Mouse (Mus musculus): ENCODE results near the gene Mettl18. TPM values are rescaled to one million over a fixed set of nuclear protein-coding genes. Genes with fewer than 3 reads are reported as not detected.
"Not testable (repeated sequence)": the region's sequence is repeated elsewhere in the genome, so short reads cannot be mapped to it uniquely, and the experiment has no call there.

The Mettl18 gene
- polyA plus RNA-seq, 1 experiment from 2014 or later = 6.0 TPM

DNA sequence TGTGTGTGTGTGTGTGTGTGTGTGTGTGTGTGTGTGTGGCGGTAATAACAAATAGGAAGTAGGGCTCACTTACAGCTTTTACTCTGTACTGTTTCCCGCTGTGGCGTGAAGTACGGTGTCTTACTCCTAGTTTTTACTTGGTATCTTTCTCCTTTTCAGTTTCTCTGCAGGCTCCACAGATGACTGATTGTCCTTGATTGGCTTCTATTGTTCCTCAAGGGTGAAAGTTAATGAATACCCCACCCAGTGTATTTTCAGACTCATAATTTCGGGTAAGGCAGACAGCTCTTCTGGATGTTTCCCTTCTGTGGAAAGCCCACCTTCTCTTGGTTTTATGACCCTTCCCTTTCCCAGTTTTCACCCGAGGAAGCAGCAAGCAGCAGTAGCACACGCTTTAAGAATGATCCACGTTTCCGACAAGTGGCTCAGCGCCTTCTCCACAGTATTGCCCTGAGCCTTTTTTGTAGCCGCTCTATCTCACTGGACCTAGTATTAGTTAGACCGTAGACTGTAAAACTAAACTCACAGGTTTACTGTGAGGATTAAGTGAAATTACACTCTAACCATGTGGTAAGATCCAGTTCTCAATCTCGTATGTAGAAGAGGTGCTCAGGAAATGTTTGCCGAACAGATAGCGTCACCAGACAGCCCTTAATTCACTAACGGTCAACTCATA, 23.7 kb downstream of the Mettl18 start:
- no peak overlapping the region for H3K4me2 ChIP-seq (ENCODE audit: low read length)
- 84% methylated on average over 16 of the region's 16 CpGs for WGBS
- no peak for ATAC-seq (ENCODE audit: insufficient number of reproducible peaks, insufficient read depth, low FRiP score, low read depth)

DNA sequence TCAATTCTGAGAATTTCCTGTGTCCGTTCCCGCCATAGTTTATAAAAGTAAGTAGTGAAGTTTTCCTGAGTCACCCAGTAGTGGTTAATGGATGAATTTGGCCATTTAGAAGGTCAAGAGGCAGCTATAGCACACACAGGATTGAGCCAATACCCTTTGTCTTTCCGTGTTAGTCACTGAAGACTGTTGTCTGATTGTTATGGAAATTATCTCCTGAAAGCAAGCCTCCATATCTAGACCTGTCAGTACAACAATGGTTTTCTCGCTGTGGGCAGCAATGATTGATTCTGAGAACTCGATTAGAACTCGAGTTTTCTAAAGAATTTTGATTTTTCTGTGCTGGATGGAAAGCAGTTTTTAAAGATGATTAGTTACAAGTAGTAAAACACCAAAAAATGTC, 25.1 kb downstream of the Mettl18 start:
- Histone ChIP-seq H3K9me3 (ENCODE audit: control insufficient read depth, low read length) (no peaks in the 10 kb centered on the region), H3K27ac (replicated peaks in 1 of 2; ENCODE audit: control insufficient read depth in 1 of 2, insufficient read depth in 1 of 2, low read depth in 2 of 2, low read length in 2 of 2) (no peak overlapping the region), H3K27me3 (ENCODE audit: control insufficient read depth, insufficient read depth, low read length) (no peaks in the 10 kb centered on the region), H3K36me3 (ENCODE audit: control insufficient read depth, insufficient read depth, low read length) (no peaks in the 10 kb centered on the region), H3K4me3 (ENCODE audit: control insufficient read depth in 1 of 2, insufficient read depth in 1 of 2, low read depth in 1 of 2, low read length in 2 of 2) (no peak overlapping the region), H3K4me1 (ENCODE audit: control insufficient read depth in 2 of 2, insufficient read depth in 2 of 2, low read length in 2 of 2) (no peaks in the 10 kb centered on the region), H3K4me2 (ENCODE audit: low read length) (no peak overlapping the region), H3K9ac (ENCODE audit: low read length) (no peak overlapping the region)
- ATAC-seq (ENCODE audit: insufficient number of reproducible peaks, insufficient read depth, low FRiP score, low read depth) = no peak
- 46% methylated on average over 6 of the region's 6 CpGs for WGBS

More for the DNA sequence above, 23.7 kb downstream of the Mettl18 start:
- no peaks in the 10 kb centered on the region for H3K27me3 ChIP-seq (ENCODE audit: control insufficient read depth, insufficient read depth, low read length)
- no peaks in the 10 kb centered on the region for H3K9me3 ChIP-seq (ENCODE audit: control insufficient read depth, low read length)
- no peaks in the 10 kb centered on the region for H3K36me3 ChIP-seq (ENCODE audit: control insufficient read depth, insufficient read depth, low read length)
- H3K4me1 ChIP-seq (ENCODE audit: control insufficient read depth in 2 of 2, insufficient read depth in 2 of 2, low read length in 2 of 2) = no peaks in the 10 kb centered on the region
- H3K4me3 ChIP-seq (ENCODE audit: control insufficient read depth in 1 of 2, insufficient read depth in 1 of 2, low read depth in 1 of 2, low read length in 2 of 2) = no peak overlapping the region
- no peak overlapping the region for H3K27ac ChIP-seq (replicated peaks in 1 of 2; ENCODE audit: control insufficient read depth in 1 of 2, insufficient read depth in 1 of 2, low read depth in 2 of 2, low read length in 2 of 2)
- H3K9ac ChIP-seq (ENCODE audit: low read length) = no peak overlapping the region

DNA sequence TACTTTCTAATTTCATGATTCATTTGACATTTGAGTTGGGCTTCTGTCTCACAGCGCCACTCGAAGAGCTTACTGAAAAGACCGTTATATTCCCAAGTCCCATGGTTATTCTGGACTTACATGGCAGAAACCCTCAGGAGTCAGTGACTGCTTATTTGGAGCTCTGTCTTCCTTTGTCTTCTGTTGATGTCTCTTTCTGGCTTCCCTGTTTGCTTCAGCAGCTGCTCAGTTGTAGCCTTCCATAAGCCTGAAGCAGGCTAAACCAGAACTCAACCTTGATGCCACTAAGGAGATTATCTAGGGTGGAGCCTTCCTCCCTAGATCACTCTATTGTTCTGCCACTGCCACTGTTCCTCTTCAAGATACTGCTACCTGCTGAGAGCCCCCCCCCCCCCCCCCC, 26.1 kb downstream of the Mettl18 start:
- H3K9ac ChIP-seq (ENCODE audit: low read length); H3K9me3 ChIP-seq (ENCODE audit: control insufficient read depth, low read length); H3K4me2 ChIP-seq (ENCODE audit: low read length); H3K36me3 ChIP-seq (ENCODE audit: control insufficient read depth, insufficient read depth, low read length); H3K4me3 ChIP-seq (ENCODE audit: control insufficient read depth in 1 of 2, insufficient read depth in 1 of 2, low read depth in 1 of 2, low read length in 2 of 2); H3K27me3 ChIP-seq (ENCODE audit: control insufficient read depth, insufficient read depth, low read length); H3K4me1 ChIP-seq (ENCODE audit: control insufficient read depth in 2 of 2, insufficient read depth in 2 of 2, low read length in 2 of 2); ATAC-seq (ENCODE audit: insufficient number of reproducible peaks, insufficient read depth, low FRiP score, low read depth); H3K27ac ChIP-seq (replicated peaks in 1 of 2; ENCODE audit: control insufficient read depth in 1 of 2, insufficient read depth in 1 of 2, low read depth in 2 of 2, low read length in 2 of 2): not testable (repeated sequence)
- 82% methylated on average over 3 of the region's 3 CpGs for WGBS

DNA sequence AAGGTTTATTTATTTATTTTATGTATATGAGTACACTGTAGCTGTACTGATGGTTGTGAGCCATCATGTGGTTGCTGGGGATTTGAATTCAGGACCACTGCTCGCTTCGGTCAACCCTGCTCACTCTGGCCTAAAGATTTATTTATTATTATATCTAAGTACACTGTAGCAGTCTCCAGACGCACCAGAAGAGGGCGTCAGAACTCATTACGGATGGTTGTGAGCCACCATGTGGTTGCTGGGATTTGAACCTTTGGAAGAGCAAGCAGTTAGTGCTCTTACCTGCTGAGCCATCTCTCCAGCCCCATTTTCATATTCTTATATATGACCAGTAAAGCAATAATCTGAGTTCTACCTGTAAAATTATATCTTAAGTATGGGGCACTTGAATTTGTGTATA, 27.4 kb downstream of the Mettl18 start:
- H3K4me3 ChIP-seq (ENCODE audit: control insufficient read depth in 1 of 2, insufficient read depth in 1 of 2, low read depth in 1 of 2, low read length in 2 of 2); H3K36me3 ChIP-seq (ENCODE audit: control insufficient read depth, insufficient read depth, low read length); H3K9ac ChIP-seq (ENCODE audit: low read length); H3K4me2 ChIP-seq (ENCODE audit: low read length); H3K9me3 ChIP-seq (ENCODE audit: control insufficient read depth, low read length); ATAC-seq (ENCODE audit: insufficient number of reproducible peaks, insufficient read depth, low FRiP score, low read depth); H3K27me3 ChIP-seq (ENCODE audit: control insufficient read depth, insufficient read depth, low read length); H3K4me1 ChIP-seq (ENCODE audit: control insufficient read depth in 2 of 2, insufficient read depth in 2 of 2, low read length in 2 of 2); H3K27ac ChIP-seq (replicated peaks in 1 of 2; ENCODE audit: control insufficient read depth in 1 of 2, insufficient read depth in 1 of 2, low read depth in 2 of 2, low read length in 2 of 2): not testable (repeated sequence)
- WGBS = 68% methylated on average over 5 of the region's 5 CpGs

DNA sequence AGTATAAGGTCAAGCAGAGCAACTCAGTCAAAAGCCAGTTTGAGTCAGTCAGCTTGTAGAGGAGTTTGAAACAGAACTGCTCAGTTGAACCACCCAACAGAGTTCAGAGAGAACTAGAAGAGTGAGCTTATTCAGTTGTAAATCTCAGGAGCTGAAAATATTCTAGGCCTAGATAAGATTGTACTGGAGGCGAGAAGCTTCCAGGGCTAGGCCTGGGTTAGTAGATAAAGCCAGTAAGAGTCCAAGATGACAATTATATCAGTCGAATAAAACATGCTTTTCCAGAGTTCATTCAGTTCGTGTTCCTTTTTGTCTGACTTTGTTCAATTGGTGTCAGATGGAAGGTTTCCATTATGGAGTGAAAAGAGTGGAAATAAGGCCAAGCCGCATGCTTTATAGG, 31.0 kb downstream of the Mettl18 start:
- WGBS = 65% methylated on average over 4 of the region's 4 CpGs
- no peak for ATAC-seq (ENCODE audit: insufficient number of reproducible peaks, insufficient read depth, low FRiP score, low read depth)
- Histone ChIP-seq H3K36me3 (ENCODE audit: control insufficient read depth, insufficient read depth, low read length) (no peaks in the 10 kb centered on the region), H3K27ac (replicated peaks in 1 of 2; ENCODE audit: control insufficient read depth in 1 of 2, insufficient read depth in 1 of 2, low read depth in 2 of 2, low read length in 2 of 2) (no peak overlapping the region), H3K4me1 (ENCODE audit: control insufficient read depth in 2 of 2, insufficient read depth in 2 of 2, low read length in 2 of 2) (no peaks in the 10 kb centered on the region), H3K9ac (ENCODE audit: low read length) (no peak overlapping the region), H3K4me2 (ENCODE audit: low read length) (no peak overlapping the region), H3K4me3 (ENCODE audit: control insufficient read depth in 1 of 2, insufficient read depth in 1 of 2, low read depth in 1 of 2, low read length in 2 of 2) (no peak overlapping the region), H3K9me3 (ENCODE audit: control insufficient read depth, low read length) (no peaks in the 10 kb centered on the region), H3K27me3 (ENCODE audit: control insufficient read depth, insufficient read depth, low read length) (no peaks in the 10 kb centered on the region)

DNA sequence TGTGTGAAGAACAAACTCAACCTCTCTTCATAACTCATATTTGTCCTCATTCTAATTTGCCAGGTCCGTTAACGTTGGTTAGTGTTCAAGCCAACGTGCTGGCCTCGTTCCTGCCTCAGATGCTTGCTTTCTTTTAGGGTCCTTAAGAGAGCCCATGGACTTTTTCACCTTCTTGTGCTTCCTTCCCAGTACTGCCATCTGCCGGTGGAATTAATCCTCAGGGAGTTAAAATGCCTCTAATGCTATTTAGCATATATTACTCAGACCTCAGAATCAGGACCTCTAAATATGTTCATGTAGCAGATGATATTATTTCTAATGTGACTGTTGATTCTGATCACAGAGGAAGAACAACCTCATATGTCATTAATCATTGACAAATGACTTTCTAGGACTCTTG, 32.7 kb downstream of the Mettl18 start:
- no peaks in the 10 kb centered on the region for H3K9me3 ChIP-seq (ENCODE audit: control insufficient read depth, low read length)
- no peaks in the 10 kb centered on the region for H3K36me3 ChIP-seq (ENCODE audit: control insufficient read depth, insufficient read depth, low read length)
- no peak overlapping the region for H3K27ac ChIP-seq (replicated peaks in 1 of 2; ENCODE audit: control insufficient read depth in 1 of 2, insufficient read depth in 1 of 2, low read depth in 2 of 2, low read length in 2 of 2)
- no peak overlapping the region for H3K9ac ChIP-seq (ENCODE audit: low read length)
- no peak overlapping the region for H3K4me2 ChIP-seq (ENCODE audit: low read length)
- 51% methylated on average over 5 of the region's 5 CpGs for WGBS
- no peak for ATAC-seq (ENCODE audit: insufficient number of reproducible peaks, insufficient read depth, low FRiP score, low read depth)
- no peak overlapping the region for H3K4me3 ChIP-seq (ENCODE audit: control insufficient read depth in 1 of 2, insufficient read depth in 1 of 2, low read depth in 1 of 2, low read length in 2 of 2)
- no peaks in the 10 kb centered on the region for H3K27me3 ChIP-seq (ENCODE audit: control insufficient read depth, insufficient read depth, low read length)
- no peaks in the 10 kb centered on the region for H3K4me1 ChIP-seq (ENCODE audit: control insufficient read depth in 2 of 2, insufficient read depth in 2 of 2, low read length in 2 of 2)

DNA sequence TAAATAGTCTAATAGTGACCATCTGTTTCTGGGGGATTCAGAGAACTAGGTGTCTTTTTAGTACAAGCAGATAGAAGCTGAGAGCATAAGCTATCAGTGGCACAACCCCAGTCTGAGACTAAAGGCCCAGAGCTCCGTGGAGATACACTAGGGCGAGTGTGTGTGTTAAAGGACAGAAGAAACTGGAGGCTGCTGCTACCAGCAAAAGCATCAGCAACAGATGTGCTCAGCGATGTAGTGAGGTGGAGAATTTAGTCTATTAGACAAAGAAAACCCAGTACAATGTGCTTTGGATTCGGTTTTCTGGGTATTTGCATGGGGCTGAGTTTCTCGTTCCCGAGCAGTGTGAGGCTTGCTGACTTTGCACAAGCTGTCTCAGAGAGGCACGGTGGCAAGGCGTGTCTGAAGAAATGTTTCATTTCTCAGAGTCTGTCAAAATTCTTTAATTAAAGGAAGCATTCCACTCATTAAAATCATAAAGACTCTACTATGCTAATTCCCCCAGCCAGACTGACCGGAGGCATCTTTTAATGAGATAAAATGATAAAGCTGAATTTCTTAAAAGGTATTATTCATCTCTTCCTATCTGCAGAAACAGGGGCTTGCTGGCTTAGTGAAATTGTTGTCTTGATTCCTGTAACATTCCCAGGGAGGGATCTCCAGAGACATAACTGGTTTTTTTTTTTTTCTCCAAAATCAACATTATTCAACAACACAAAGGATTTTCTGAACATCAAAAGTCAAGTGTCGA, 45.9 kb downstream of the Mettl18 start:
- ATAC-seq (ENCODE audit: insufficient number of reproducible peaks, insufficient read depth, low FRiP score, low read depth) = no peak
- H3K27me3 ChIP-seq (ENCODE audit: control insufficient read depth, insufficient read depth, low read length) = no peaks in the 10 kb centered on the region
- H3K9me3 ChIP-seq (ENCODE audit: control insufficient read depth, low read length) = no peaks in the 10 kb centered on the region
- H3K4me3 ChIP-seq (ENCODE audit: control insufficient read depth in 1 of 2, insufficient read depth in 1 of 2, low read depth in 1 of 2, low read length in 2 of 2) = no peak overlapping the region
- H3K27ac ChIP-seq (replicated peaks in 1 of 2; ENCODE audit: control insufficient read depth in 1 of 2, insufficient read depth in 1 of 2, low read depth in 2 of 2, low read length in 2 of 2) = no peak overlapping the region
- H3K4me1 ChIP-seq (ENCODE audit: control insufficient read depth in 2 of 2, insufficient read depth in 2 of 2, low read length in 2 of 2) = peaks cover 5 to 9% of the 10 kb centered on the region in 2 experiments; a peak in 3 of 4 replicates
- H3K4me2 ChIP-seq (ENCODE audit: low read length) = no peak overlapping the region
- WGBS = 73% methylated on average over 10 of the region's 10 CpGs
- H3K36me3 ChIP-seq (ENCODE audit: control insufficient read depth, insufficient read depth, low read length) = no peaks in the 10 kb centered on the region
- no peak overlapping the region for H3K9ac ChIP-seq (ENCODE audit: low read length)
